Mouse (Mus musculus) large intestine, adult 2 months (tissue): ENCODE measurements at regions not wholly inside any gene's neighbourhood (a gene's known extent, or its start where the extent isn't known, plus 50 kb on each side); places are given as distances from the start of the nearest gene placed in this dataset.

ENCODE experiments used
- DNase-seq: peaks from one replicate; pipeline ENCODE4 v3.0.0-alpha.2; 2012; ENCODE audit warnings: low read depth, low spot score
- WGBS: fragments of 180-500 bp; shearing (Covaris S2); methylation state at CpG from one replicate; pipeline ENCODE4 v1.1.7; 2018; 5-methylcytosine and 5-hydroxymethylcytosine counted together

DNA sequence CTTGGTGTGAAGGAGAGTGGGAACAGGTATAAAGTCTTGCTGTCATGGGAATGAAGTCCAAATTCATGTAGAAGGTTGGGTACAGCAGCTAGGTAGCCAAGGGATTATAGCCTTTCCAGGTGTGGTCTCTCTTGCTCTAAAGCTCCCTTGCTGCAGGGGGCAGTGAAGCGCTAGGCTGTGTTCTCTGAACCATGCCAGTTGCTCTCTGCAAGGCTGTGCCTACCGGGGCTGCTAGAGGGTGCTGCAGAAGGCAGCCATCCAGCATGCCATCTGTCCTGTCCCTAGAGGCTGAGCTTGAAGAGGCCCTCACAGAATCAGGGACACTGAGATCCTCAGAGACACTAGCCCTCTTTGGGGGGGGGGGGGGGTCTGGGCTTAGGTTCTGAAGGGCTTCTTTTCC lies 50.6 kb upstream of the Shank2 start:
- peak; percentile 38 for DNase-seq
- 17% methylated on average over 2 of the region's 2 CpGs for WGBS
